Mouse (Mus musculus): ENCODE measurements at regions not wholly inside any gene's neighbourhood (a gene's known extent, or its start where the extent isn't known, plus 50 kb on each side); places are given as distances from the start of the nearest gene placed in this dataset.
A peak's percentile ranks its signal among the peaks of the same experiment; 100 is the strongest.

- peak; percentile 8 for DNase-seq
Observed at GRCm38 (mm10) chr12:42987018-42987606, 1223.0 kb downstream of the Dnajb9 start.

GRCm38 (mm10) chr12:42986505-42986904 lies 1223.6 kb downstream of the Dnajb9 start:
- no peak for DNase-seq

- no peak for DNase-seq
Observed at GRCm38 (mm10) chr12:42986096-42986495, 1224.0 kb downstream of the Dnajb9 start.

- no peak for DNase-seq
Observed at GRCm38 (mm10) chr12:42978828-42979227, 1231.3 kb downstream of the Dnajb9 start.

- DNase-seq: peak; percentile 71
Observed at GRCm38 (mm10) chr12:42972766-42973165, 1237.4 kb downstream of the Dnajb9 start.

- no peak for DNase-seq
Observed at GRCm38 (mm10) chr12:42961535-42961934, 1248.6 kb downstream of the Dnajb9 start.

GRCm38 (mm10) chr12:42947961-42948360 lies 1262.2 kb downstream of the Dnajb9 start:
- DNase-seq: no peak

- no peak for DNase-seq
Observed at GRCm38 (mm10) chr12:42914374-42914773, 1295.8 kb downstream of the Dnajb9 start.
